Mouse (Mus musculus) layer of hippocampus, adult 18-20 months (tissue): ENCODE data around the gene Hist1h4j. TPM values are rescaled to one million over a fixed set of nuclear protein-coding genes. Genes with fewer than 3 reads are reported as not detected.

Experiments
- DNase-seq, 2 experiments: peaks; one replicate each; pipeline ENCODE4 v3.0.0; 2022; ENCODE audit warnings: low spot score in 2 of 2
- total RNA-seq, 2 experiments: library from RNA; stranded (reverse); gene quantifications; 2 replicates each; pipeline ENCODE4 v1.2.3; 2021

The Hist1h4j gene
- total RNA-seq, 2 experiments from 2014 or later = 14.8 to 23.1 TPM

DNA sequence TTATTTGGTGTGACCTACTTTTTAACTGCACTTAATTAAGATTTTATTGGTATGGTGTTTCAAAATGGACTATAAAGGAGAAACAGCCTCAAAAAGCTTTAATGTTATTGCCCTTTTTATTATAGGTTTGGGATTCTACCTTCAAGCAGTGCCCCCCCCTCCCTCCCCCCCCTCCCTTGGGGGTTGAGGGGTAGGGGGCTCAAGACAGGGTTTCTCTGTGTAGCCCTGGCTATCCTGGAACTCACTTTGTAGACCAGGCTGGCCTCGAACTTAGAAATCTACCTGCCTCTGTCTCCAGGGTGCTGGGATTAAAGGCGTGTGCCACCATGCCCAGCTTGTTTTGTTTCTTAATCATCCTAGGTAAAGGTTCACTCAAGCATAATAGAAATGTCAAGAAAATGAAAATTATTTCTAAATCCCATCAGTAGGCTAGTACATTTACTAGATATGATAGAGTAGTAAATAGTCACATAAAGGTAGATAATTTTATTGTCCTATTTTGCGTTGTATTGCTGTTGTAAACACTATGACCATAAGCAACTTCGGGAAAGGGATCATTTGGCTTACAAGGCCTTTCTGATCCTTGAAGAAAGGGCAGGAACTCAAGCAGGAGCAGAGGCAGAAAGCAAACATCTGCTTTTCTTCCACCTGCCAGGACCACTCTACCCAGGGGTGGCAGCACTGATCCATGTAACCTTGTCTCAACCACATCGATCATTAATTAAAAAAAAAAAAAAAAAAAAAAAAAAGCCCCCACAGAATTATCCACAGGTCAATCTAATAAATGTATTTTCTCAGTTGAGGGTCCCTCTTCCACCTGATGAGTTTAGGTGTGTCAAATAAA is 11.6 kb upstream of the Hist1h4j start:
- no peak for DNase-seq

DNA sequence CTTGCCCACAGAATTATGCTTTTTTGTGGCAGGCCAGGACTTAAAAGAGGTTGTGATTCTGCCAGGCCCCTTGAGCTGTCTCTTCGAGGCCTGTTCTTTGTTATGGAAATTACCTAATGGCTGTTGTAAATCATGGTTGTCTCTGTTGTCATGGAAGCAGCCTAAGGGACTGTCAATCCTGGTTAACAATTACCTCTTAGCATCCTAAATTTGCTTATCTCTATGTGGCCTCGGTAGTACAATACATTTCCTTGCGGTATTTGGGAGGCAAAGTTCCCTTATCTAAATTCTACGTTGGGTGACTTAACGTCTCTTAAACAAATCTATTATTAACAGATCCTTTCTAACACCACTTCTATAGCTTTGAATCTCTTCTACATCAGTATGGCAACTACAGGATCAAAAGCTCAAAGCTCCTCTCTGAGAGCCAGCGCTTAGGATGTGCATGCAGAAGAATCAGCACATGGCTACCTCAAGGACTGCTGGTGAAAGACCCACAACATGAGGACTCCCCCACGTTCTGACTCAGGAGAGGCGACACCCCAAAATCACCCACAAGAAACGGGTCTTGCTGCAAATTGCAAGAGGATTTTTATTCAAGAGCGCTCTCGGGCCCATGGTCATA is 6.8 kb upstream of the Hist1h4j start:
- no peak for DNase-seq

DNA sequence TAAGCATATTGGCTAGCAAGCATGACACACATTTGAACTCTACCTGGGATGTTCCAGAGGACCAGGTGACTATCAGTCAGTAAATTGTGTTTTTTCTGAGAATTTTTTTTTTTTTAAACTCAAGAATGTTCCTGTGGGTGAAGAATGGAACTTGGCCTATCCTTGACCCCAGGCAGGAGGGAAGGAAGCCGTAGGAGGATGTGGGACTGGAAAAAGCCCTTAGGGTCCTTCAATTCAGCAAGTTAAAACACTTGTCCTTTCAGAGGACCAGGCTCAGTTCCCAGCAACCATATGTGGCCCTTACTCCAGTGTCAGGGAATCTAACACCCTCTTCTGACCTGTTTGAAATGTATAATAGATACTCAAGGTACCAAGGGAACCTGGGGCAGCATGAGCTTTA is 5.3 kb upstream of the Hist1h4j start:
- DNase-seq = no peak

DNA sequence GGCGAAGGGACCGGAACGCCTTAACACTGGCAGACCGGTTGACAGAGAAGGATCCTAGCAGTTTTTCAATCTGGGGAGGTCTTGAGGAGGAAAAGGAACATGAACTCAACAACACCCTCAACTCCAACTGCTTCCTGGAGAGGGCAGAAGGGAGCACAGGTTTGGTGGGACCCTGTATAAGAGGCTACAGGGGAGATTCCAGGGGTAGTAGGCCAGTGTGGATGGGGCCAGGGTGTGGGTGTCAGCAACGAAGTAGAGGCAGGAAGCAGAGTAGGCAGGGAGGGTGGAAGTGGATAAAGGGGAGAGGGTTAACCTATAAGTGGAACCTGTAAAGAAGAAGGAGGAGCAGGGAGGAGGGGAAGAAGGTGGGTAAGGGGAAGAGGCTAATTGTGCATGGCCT is 1.4 kb upstream of the Hist1h4j start:
- no peak for DNase-seq

DNA sequence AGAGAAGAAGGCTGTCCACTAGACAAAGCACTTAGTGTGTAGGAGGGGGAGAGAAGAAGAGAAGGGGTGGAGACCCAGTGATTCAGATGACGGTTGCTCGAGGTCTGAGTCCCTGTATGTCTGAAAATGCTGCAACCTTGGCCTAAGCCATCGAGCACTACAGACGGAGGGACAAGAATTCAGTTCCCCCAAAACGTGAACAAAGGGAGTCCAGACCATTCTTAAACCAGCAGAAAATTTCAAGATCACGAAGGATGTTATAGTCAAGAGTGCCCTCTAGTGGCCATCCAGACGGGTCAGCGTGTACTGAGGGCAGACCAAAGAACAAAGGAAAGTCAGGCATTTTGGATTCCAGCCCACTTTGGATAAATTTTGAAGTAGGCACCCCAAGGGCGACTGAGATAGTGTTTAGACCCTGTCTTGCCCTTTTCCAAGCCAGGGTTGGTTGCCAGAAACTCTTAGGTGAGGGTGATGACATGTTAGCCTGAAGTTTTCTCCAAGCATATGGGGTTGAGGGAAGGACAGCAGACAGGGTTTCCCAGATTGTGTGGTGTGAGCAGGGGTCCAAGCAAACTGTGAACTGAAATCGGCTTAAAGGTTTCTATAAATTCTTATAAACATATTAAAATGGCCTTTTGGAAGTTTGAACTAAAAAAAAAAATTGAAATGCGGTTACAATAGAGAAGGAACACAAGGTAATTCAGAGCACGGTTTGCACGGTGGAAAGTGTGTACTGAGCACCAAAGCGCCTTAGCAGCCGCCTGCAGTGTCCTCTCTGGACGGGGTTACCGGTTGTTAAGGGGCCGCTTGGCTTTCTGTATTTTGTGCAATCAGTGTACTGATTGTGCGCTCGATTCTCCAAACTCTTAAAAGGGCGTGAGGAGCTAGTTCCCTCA is 606 bp upstream of the Hist1h4j start:
- peak; percentile 56 to 81 for DNase-seq

DNA sequence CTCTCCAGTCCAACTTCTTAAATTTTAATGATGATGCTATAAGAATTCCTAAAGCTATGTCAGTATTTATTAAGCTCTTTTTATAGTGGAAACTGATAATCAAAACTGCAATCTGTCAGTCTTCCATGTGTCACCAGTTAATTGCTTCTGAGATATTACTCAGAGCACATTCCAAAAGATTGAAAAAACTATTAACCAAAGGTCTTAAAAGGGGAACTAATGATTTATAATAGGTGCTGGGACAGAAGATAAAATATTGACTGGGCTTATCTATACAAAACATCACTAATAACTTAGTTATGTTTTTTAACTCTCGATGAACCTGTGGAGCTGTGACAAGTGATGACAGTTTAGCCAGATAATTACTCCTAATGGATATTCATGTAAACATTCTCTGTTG is 10.1 kb downstream of the Hist1h4j start:
- DNase-seq = no peak

DNA sequence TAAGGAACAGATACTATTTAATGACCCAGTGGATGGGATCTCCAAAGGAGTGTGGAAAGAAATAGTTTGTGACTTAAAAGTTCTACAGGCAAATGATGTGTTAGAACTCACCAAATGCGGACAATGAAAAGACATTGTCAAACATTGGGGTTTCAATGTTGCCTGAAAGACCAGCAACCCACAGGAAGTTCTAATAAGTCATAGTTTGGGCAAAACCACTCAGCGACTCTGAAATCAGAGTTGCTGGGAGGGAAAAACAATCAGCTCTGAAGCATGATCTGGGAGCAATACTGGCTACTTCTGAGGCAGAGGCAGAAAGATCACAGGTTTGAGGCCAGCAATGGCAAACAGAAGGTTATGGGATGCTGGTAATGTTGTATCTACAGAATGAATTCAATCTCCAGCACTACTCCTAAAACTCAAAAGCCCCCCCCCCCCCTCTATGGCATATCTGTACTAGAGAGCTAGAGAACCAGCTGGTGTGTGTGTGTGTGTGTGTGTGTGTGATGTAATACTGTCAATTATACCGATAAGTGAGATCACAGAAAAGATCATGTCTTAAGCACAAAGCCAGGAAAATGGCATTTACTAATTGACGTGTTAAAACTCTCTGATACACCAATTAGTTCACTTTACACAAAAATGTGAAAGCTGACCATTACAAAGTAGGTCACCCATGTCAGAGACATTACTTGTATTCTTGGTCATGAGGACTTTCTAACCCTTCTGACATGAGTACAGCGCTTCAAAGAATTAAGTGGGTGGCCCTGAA is 14.7 kb downstream of the Hist1h4j start:
- DNase-seq = no peak

DNA sequence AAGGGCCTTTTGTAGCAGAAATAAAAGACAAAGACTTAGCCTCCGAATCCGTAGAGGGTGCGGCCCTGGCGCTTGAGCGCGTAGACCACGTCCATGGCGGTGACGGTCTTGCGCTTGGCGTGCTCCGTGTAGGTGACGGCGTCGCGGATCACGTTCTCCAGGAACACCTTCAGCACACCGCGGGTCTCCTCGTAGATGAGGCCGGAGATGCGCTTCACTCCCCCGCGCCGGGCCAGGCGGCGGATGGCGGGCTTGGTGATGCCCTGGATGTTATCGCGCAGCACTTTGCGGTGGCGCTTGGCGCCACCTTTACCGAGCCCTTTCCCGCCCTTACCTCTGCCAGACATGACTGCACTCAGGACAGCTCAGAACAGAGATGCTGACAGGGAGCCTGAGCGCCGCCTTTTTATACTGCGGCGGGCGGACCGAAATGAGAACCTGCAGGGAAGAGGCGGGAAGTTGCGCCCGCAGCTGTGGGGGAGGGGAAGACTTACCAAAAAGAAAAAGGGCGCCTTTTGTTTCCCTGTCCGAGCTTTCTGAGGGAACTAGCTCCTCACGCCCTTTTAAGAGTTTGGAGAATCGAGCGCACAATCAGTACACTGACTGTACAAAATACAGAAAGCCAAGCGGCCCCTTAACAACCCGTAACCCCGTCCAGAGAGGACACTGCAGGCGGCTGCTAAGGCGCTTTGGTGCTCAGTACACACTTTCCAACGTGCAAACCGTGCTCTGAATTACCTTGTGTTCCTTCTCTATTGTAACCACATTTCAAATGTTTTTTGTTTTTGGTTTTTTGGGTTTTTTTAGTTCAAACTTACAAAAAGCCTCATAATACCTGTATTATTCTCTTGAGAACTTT is 15.5 kb downstream of the Hist1h4j start, which contains the start of gene Hist1h4k:
TSS of gene Hist1h4k (minus strand) at position 347 of the 859 bp plus-strand sequence.
- peak; percentile 89 to 93 for DNase-seq

DNA sequence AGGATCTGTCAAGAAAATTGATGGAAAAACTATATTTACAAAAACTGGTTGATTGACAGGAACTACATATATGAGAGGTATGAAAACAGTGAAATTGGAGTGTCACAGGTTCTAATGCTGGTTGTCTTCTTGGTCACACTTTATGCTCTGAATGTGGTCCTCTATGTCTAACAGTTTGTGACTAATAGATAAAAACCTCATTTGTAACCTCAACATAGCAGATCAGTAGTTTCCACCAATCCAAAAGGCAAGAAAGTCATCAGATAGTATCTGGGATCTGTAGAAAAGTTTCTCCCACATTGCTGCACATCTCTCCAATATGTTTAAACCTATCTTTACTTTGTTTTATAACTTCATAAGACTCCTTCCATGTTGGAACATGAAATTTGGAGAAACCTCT is 16.6 kb downstream of the Hist1h4j start:
- DNase-seq = no peak

DNA sequence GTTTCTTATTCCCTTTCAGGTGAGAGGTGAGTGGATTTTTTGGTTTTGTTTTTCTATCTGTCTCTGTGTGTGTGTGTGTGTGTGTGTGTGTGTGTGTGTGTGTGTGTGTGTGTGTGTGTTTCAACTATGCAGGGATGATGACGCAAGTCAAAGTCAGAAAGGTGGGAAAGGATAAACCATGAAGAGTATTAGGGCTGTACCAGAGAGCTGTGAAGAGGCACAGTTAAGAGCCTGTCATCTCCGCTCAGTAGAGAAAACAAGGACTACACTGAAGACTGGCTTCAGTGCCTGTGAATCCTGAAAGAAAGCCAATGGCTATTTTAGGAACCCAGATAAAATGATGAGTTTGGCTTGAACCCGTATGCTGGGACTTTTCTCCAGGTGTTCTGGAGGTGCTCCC is 17.0 kb downstream of the Hist1h4j start:
- DNase-seq = no peak

DNA sequence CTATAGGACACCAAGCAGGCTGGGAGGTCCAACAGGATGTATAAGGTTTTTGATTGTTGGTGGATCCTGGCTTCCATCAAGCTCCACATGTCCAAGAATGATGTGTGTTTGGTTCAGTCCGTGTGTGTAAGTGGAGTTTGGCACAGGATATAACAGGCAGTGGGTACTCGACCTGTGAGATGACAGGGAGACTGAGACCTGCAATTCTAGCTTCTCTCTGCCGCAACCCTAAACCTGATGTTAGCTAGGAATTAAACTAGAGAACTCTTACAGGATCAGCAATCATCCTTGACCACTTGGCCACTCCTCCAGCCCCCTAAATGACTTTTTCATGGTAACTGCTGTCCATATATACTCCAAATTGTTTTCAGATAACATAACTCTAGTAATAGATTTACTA is 17.5 kb downstream of the Hist1h4j start:
- no peak for DNase-seq

DNA sequence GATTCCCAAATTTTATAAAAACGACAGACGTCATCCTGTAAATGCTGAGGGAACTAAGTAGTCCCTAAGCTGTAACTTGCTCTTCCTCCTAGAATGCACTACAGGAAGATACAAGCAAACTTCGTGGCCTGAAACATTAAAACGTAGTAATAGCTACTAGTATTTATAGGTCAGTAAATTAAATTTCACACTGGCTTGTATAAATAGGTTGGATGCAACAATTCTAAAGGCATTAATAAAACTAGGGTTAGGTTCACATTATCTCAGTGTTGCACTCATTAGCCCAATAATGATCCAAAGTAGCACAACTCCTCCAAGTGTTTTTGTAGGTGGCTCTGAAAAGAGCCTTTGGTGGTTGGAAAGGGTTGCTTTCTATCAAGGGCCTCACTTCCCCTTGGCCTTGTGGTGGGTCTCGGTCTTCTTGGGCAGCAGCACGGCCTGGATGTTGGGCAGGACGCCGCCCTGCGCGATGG is 18.2 kb downstream of the Hist1h4j start:
- DNase-seq = no peak

DNA sequence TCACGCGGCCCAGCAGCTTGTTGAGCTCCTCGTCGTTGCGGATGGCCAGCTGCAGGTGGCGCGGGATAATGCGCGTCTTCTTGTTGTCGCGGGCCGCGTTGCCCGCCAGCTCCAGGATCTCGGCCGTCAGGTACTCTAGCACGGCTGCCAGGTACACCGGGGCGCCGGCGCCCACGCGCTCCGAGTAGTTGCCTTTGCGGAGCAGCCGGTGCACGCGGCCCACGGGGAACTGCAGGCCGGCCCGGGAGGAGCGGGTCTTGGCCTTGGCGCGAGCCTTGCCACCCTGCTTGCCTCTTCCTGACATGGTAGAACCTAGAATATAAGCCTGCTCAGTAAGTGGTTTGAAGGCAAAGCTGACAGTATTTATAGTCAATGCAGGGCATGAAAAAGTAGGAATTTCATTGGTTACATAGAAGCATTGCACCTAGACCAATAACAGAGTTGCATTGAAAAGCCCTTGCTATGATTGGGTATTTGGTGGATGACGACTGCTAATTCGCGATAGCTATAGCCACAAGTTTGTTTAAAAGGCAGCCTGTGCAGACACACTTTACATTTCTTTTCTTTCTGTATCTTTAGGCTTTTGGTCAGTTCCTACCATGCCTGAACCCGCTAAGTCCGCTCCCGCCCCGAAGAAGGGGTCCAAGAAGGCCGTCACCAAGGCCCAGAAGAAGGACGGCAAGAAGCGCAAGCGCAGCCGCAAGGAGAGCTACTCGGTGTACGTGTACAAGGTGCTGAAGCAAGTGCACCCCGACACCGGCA is 18.8 kb downstream of the Hist1h4j start, which contains the start of the genes Hist1h2ak and Hist1h2bn:
TSS of gene Hist1h2ak (minus strand) at position 304 of the 762 bp plus-strand sequence.
TSS of gene Hist1h2bn (plus strand) at position 600 of the 762 bp plus-strand sequence.
- peak; percentile 74 to 91 for DNase-seq

DNA sequence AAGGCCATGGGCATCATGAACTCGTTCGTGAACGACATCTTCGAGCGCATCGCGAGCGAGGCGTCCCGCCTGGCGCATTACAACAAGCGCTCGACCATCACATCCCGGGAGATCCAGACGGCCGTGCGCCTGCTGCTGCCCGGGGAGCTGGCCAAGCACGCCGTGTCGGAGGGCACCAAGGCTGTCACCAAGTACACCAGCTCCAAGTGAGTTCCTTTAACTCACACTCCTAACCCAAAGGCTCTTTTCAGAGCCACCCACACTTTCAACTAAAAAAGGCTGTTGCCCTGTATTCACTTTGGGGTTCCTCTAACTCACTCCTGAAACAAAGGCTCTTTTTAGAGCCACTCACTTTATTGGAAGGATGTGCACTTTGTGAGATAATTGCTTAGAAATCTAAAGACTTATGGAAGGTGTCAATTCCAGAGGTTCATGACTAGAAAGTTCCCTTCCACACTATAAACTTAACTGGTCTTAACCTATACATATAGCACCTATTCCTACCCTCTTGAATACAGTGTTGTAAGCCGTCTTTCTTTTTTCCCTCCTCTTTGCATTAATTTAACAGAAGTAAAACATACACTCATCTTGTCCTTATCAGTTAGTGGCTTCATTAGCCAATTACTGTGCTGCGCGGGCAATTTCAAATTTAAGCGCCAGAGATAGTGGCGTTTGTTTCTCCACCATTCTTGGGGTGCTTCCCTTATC is 19.6 kb downstream of the Hist1h4j start:
- peak in 1 of 2 experiments; percentile 27 for DNase-seq

DNA sequence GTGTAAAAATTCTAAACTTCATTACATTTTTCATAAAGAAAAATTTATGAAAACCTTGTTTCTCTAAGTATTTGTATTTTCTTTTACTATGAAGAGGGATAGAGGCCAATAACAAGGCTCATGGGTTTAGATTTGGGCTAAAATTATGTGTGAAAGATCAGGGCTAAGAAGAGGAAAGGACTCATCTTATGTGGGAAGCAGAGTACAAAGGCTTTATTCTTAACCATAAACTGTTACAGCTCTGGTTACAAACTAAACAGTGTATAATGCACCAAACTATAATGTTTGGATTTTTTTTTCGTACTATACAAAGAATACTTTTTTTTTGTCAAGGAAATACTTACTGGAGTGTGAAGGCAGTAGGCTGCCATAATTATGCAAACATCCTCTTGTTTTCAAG is 20.8 kb downstream of the Hist1h4j start:
- no peak for DNase-seq

DNA sequence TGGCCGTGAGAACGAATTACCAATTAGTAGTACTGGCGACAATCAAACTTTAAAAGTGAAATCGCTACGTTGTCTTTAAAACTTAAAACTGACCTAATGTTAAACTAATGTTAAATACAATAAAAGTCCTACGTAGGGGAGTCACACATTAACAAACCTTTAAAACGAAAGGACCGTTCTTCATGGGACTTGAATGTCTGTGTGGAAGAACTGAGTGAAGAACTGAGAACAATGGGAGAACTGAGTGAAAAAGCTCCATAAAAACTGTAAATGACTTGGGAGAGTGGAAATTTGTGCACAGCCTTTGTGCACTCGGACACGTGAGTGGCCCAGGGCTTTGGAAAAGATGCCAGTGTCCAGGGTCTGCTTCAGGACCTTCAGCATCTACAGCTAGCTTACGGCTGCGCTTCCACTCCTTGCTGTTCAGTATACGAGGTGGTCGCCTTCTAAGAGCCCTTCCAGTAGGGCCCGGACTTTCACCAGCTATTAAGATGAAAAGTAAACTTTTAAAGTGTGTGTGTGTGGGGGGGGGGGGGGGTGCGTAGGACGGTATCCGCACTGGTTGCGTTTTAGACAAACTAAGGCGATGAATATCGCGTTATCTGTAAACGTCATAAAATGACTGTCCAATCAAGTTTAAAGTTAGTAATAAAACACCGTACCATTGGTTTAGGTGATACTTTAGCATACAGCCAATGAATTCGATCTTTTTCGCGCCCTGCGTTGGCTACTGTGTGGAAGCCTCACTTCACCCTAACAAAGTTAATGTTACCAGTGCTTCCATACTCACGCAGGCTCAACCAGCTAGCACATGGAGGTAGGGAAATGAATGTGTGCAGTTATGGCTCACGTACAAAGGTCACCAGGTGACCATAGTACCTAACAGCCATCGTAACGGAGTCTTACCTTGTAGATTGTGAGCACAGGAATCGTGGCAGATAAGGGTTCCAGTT is 44.2 kb downstream of the Hist1h4j start:
- peak; percentile 33 to 86 for DNase-seq
